Comparison of ENCODE assay signal across 8 mouse cellular contexts in genomic region chr19:11966201-11966636, GRCm38 (mm10). TPM values are rescaled to one million over a fixed set of nuclear protein-coding genes. Genes with fewer than 3 reads are reported as not detected.
DNase-seq lines count a peak whose midpoint lies in the region; ATAC-seq and TF ChIP-seq lines count a peak whose summit lies in the region.

No protein-coding gene starts in this region.

- peak overlapping the region; percentile 74 for H3K4me2 ChIP-seq in forebrain, embryonic 14.5 days (ENCODE audit: low read length)
- H3K4me2 ChIP-seq in lung, embryonic 15.5 days, result peak overlapping the region; percentile 91

- H3K27ac ChIP-seq in ES-Bruce4 (ENCODE audit: insufficient read depth, low read length), result no peak overlapping the region
- peak overlapping the region; percentile 81 for H3K27ac ChIP-seq in forebrain, embryonic 14.5 days (ENCODE audit: low read depth, low read length)
- peak overlapping the region; percentile 90 for H3K27ac ChIP-seq in hindbrain, embryonic 10.5 days
- H3K27ac ChIP-seq in lung, embryonic 15.5 days, result peak overlapping the region; percentile 67

- DNase-seq in c-Kit-negative CD71-positive TER-119-positive erythroid progenitor cells, embryonic 14.5 days (ENCODE audit: low read depth, low spot score), result peak; percentile 31
- DNase-seq in forebrain, embryonic 14.5 days (ENCODE audit: low spot score), result peak; percentile 37
- peak; percentile 33 for DNase-seq in hindbrain, embryonic 10.5 days (ENCODE audit: low spot score)
- DNase-seq in layer of hippocampus, adult 9-11 months, result peak; percentile 59
- DNase-seq in ovary, postnatal 36 days (ENCODE audit: low spot score), result peak; percentile 34
- peak; percentile 71 for DNase-seq in thymus, postnatal 14 days

- no peaks in the 10 kb centered on the region for H3K9me3 ChIP-seq in ES-Bruce4 (replicated peaks; ENCODE audit: control insufficient read depth, insufficient read depth, low read length, poor library complexity, severe bottlenecking)
- no peaks in the 10 kb centered on the region for H3K9me3 ChIP-seq in forebrain, embryonic 14.5 days (replicated peaks; ENCODE audit: control insufficient read depth, low read length)
- H3K9me3 ChIP-seq in hindbrain, embryonic 10.5 days, result no peaks in the 10 kb centered on the region
- H3K9me3 ChIP-seq in lung, embryonic 15.5 days, result no peaks in the 10 kb centered on the region

- TF ChIP-seq POLR2A in ES-Bruce4 (IDR thresholded peaks at IDR 0.05; ENCODE audit: insufficient read depth, low read length), result no peak

- H3K36me3 ChIP-seq in ES-Bruce4 (ENCODE audit: control insufficient read depth, insufficient read depth, low read length, poor library complexity, severe bottlenecking), result peaks cover 4% of the 10 kb centered on the region; the same call in 1 of the 2 replicates
- peaks cover 18% of the 10 kb centered on the region for H3K36me3 ChIP-seq in forebrain, embryonic 14.5 days (ENCODE audit: control insufficient read depth, insufficient read depth, low read length)
- peaks cover 22% of the 10 kb centered on the region for H3K36me3 ChIP-seq in hindbrain, embryonic 10.5 days
- H3K36me3 ChIP-seq in lung, embryonic 15.5 days, result peaks cover 15% of the 10 kb centered on the region; the same call in 1 of the 2 replicates

- no peak for TF ChIP-seq CTCF in ES-Bruce4 (IDR thresholded peaks at IDR 0.05; ENCODE audit: low read depth, low read length)

- peak overlapping the region; percentile 82 for H3K4me3 ChIP-seq in ES-Bruce4 (ENCODE audit: low read depth, low read length)
- H3K4me3 ChIP-seq in forebrain, embryonic 14.5 days (ENCODE audit: low read depth, low read length), result peak overlapping the region; percentile 55
- H3K4me3 ChIP-seq in hindbrain, embryonic 10.5 days, result peak overlapping the region; percentile 89
- peak overlapping the region; percentile 86 for H3K4me3 ChIP-seq in lung, embryonic 15.5 days

- no peaks in the 10 kb centered on the region for H3K27me3 ChIP-seq in ES-Bruce4 (ENCODE audit: control insufficient read depth, insufficient read depth, low read length, poor library complexity, severe bottlenecking)
- no peaks in the 10 kb centered on the region for H3K27me3 ChIP-seq in forebrain, embryonic 14.5 days (replicated peaks; ENCODE audit: control insufficient read depth, insufficient read depth, low read length)
- H3K27me3 ChIP-seq in hindbrain, embryonic 10.5 days (ENCODE audit: insufficient read depth, poor library complexity, severe bottlenecking), result no peaks in the 10 kb centered on the region
- H3K27me3 ChIP-seq in lung, embryonic 15.5 days, result no peaks in the 10 kb centered on the region

- TF ChIP-seq EP300 in ES-Bruce4 (IDR thresholded peaks at IDR 0.05; ENCODE audit: insufficient read depth, low read depth, low read length), result no peak

- WGBS in forebrain, embryonic 14.5 days, result 1% methylated on average over 18 of the region's 18 CpGs
- WGBS in hindbrain, embryonic 10.5 days, result 1% methylated on average over 18 of the region's 18 CpGs
- WGBS in lung, embryonic 15.5 days, result 0% methylated on average over 18 of the region's 18 CpGs

- ATAC-seq in forebrain, embryonic 14.5 days, result no peak
- no peak for ATAC-seq in lung, embryonic 15.5 days (ENCODE audit: borderline replicate concordance, extremely low read depth, low FRiP score, low TSS enrichment)

- H3K4me1 ChIP-seq in ES-Bruce4 (ENCODE audit: control insufficient read depth, insufficient read depth, low read length), result no peaks in the 10 kb centered on the region
- H3K4me1 ChIP-seq in forebrain, embryonic 14.5 days (ENCODE audit: control insufficient read depth, insufficient read depth, low read length), result peaks cover 7% of the 10 kb centered on the region; the same call in 1 of the 2 replicates
- H3K4me1 ChIP-seq in hindbrain, embryonic 10.5 days (replicated peaks), result peaks cover 17% of the 10 kb centered on the region
- peaks cover 11% of the 10 kb centered on the region for H3K4me1 ChIP-seq in lung, embryonic 15.5 days

- H3K9ac ChIP-seq in ES-Bruce4 (ENCODE audit: low read depth, poor library complexity, severe bottlenecking), result peak overlapping the region; percentile 73
- H3K9ac ChIP-seq in forebrain, embryonic 14.5 days (ENCODE audit: low read length), result peak overlapping the region; percentile 81
- peak overlapping the region; percentile 74 for H3K9ac ChIP-seq in lung, embryonic 15.5 days

RNA-seq across cellular contexts. Expression of gene Osbp, which starts 0.5 kb away (rescaled TPM):
- polyA plus RNA-seq in ES-Bruce4 (2011; ENCODE audit: insufficient read depth, insufficient read length, low read depth, missing spikeins), result 28.3 and 31.5 TPM in 2 replicates
- polyA plus RNA-seq in forebrain, embryonic 14.5 days (2014; fragmentation: Nextera tagmentation; extraction: Ambion mirVana), result 7.2 and 7.4 TPM in 2 replicates
- polyA plus RNA-seq in hindbrain, embryonic 10.5 days (2016; fragmentation: Nextera tagmentation; extraction: Ambion mirVana), result 2.9 and 3.1 TPM in 2 replicates
- polyA plus RNA-seq in lung, embryonic 15.5 days (2015; fragmentation: Nextera tagmentation; extraction: Ambion mirVana), result 3.6 and 3.9 TPM in 2 replicates

RNA-seq across cellular contexts. Expression of gene Patl1, which starts 54.0 kb away (rescaled TPM):
- 42.2 and 42.6 TPM in 2 replicates for polyA plus RNA-seq in ES-Bruce4 (2011; ENCODE audit: insufficient read depth, insufficient read length, low read depth, missing spikeins)
- 16.1 and 21.2 TPM in 2 replicates for polyA plus RNA-seq in forebrain, embryonic 14.5 days (2014; fragmentation: Nextera tagmentation; extraction: Ambion mirVana)
- polyA plus RNA-seq in hindbrain, embryonic 10.5 days (2016; fragmentation: Nextera tagmentation; extraction: Ambion mirVana), result 22.2 and 23.7 TPM in 2 replicates
- polyA plus RNA-seq in lung, embryonic 15.5 days (2015; fragmentation: Nextera tagmentation; extraction: Ambion mirVana), result 15.9 and 17.4 TPM in 2 replicates
